Mouse (Mus musculus) heart, embryonic 11.5 days (tissue): Measurements from ENCODE around the gene Gpd2. TPM values are rescaled to one million over a fixed set of nuclear protein-coding genes. Genes with fewer than 3 reads are reported as not detected.
A peak's percentile ranks its signal among the peaks of the same experiment; 100 is the strongest.

Source experiments
- ATAC-seq: fragments of 200-750 bp; cut with Nextera tagmentation; replicated peaks from 2 replicates; pipeline ENCODE4 v1.8.0; 2017; ENCODE audit warnings: moderate library complexity; ENCODE audit not compliant: insufficient number of reproducible peaks, low FRiP score, low TSS enrichment
- H3K27ac ChIP-seq: fragments of 300-500 bp; sonication (generic); 2 replicates; pipeline ENCODE4 v1.5.1; 2014; ENCODE audit warnings: mild to moderate bottlenecking, low read depth, low read length
- H3K27me3 ChIP-seq: fragments of 300-500 bp; sonication (generic); 2 replicates; pipeline ENCODE4 v1.6.1; 2014; ENCODE audit warnings: mild to moderate bottlenecking, low read length, mixed read lengths; ENCODE audit not compliant: control insufficient read depth, insufficient read depth
- H3K36me3 ChIP-seq: fragments of 300-500 bp; sonication (generic); 2 replicates; pipeline ENCODE4 v1.6.1; 2014; ENCODE audit warnings: mild to moderate bottlenecking, low read length, moderate library complexity, mixed read lengths; ENCODE audit not compliant: control insufficient read depth, insufficient read depth
- H3K4me1 ChIP-seq: fragments of 300-500 bp; sonication (generic); 2 replicates; pipeline ENCODE4 v1.6.1; 2014; ENCODE audit warnings: low read length; ENCODE audit not compliant: control insufficient read depth, insufficient read depth
- H3K4me2 ChIP-seq: fragments of 300-500 bp; sonication (generic); 2 replicates; pipeline ENCODE4 v1.6.1; 2014; ENCODE audit warnings: mild to moderate bottlenecking, moderate library complexity
- H3K4me3 ChIP-seq: fragments of 300-500 bp; sonication (generic); 2 replicates; pipeline ENCODE4 v1.5.1; 2014; ENCODE audit warnings: low read depth, low read length
- H3K9ac ChIP-seq: fragments of 300-500 bp; sonication (generic); 2 replicates; pipeline ENCODE4 v1.6.1; 2014; ENCODE audit warnings: mild to moderate bottlenecking, low read depth, low read length, moderate library complexity
- H3K9me3 ChIP-seq: fragments of 300-500 bp; sonication (generic); replicated peaks from 2 replicates; pipeline ENCODE4 v1.6.1; 2016; ENCODE audit warnings: low read length; ENCODE audit not compliant: control insufficient read depth
- WGBS: fragments of 180-500 bp; shearing (Covaris S2); extraction: QIAGEN DNeasy Blood & Tissue Kit; methylation state at CpG from one replicate; pipeline ENCODE4 v1.1.7; 2014; ENCODE audit not compliant: insufficient replicate concordance; 5-methylcytosine and 5-hydroxymethylcytosine counted together
- polyA plus RNA-seq: library from polyadenylated mRNA; unstranded; fragments of >200 nt; fragmentation: Nextera tagmentation; extraction: Ambion mirVana; gene quantifications from 2 replicates; pipeline ENCODE4 v1.2.1, GENCODE M21; 2014

The Gpd2 gene
- polyA plus RNA-seq, 1 experiment from 2014 or later = 17.3 TPM

DNA sequence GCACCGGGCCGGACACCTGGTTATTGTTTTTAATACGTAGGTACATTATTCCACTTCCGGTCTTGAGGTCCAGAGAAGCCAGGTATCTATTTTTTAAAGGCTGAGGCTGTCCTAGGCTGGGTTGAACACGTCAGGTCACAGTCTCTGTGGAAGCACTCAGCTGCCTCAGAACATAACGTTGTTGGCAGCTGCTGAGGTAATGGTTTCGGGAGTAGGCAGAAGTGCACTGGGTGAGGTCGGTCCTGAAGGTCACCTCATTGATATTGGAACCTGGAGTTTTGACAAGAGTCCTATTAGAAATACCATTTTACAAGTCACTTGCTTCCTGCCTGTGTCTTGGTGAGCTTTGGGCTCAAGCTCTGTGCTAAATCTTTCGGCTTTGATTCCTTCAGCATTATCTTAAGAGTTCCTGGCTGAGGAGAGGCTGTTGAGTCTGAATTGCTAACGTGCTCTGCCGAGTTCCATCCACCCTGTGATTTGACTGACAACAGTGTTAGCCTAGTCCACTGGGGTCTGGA, 17.8 kb downstream of the Gpd2 start:
- WGBS = 55% methylated on average over 11 of the region's 11 CpGs
- Histone ChIP-seq H3K27ac (peak overlapping the region; percentile 54), H3K4me3 (no peak overlapping the region), H3K9me3 (no peaks in the 10 kb centered on the region), H3K9ac (0 out of 2 replicates have a peak overlapping the region, but pooled peaks have one; percentile 43), H3K4me2 (peak overlapping the region; percentile 14; the same call in 1 of the 2 replicates), H3K27me3 (no peaks in the 10 kb centered on the region), H3K36me3 (no peaks in the 10 kb centered on the region), H3K4me1 (peaks cover 17% of the 10 kb centered on the region)
- no peak for ATAC-seq

DNA sequence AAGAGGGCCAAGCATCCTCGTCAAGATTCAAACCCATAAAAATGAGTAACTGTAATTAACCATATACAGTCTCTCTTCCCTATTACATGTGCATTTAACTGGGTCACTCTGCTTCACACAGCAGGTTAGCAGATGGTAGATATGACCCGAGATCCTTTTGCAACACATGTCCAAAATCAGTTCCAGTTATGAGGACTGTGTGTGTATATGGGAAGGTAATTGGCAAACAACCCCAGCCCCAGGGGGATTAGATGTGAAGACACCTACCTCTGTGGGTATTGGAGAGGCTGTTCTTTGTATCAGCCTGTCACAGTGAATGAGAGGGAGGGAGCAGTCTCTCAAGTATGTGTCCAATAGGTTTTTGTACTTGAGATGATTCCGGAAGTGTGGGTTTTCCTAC, 18.4 kb downstream of the Gpd2 start:
- Histone ChIP-seq H3K36me3 (no peaks in the 10 kb centered on the region), H3K27ac (peak overlapping the region; percentile 54), H3K9me3 (no peaks in the 10 kb centered on the region), H3K4me2 (peak overlapping the region; percentile 14; the same call in 1 of the 2 replicates), H3K9ac (no peak overlapping the region), H3K4me3 (no peak overlapping the region), H3K27me3 (no peaks in the 10 kb centered on the region), H3K4me1 (peaks cover 17% of the 10 kb centered on the region)
- ATAC-seq = no peak
- 62% methylated on average over 3 of the region's 3 CpGs for WGBS

DNA sequence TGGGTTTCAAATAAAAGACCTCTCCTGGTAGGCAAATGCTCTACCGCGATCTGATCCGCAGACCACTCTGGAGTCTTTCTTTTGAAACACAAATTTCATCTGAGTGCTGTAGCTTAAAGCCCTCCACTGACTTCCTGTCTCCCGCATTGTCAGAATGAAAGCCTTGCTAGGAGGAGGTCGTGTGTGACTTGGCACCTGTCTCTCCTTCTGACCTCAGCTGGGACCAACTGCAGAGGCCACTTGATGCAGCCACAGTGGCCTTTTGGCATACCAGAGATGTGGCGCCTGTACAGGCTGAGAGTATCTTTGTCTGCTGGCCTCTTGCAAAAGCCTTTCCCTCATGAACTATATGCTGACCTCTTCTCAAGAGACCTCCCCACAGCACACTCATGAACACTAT, 19.0 kb downstream of the Gpd2 start:
- no peak for ATAC-seq
- H3K4me1 ChIP-seq = peaks cover 17% of the 10 kb centered on the region
- H3K36me3 ChIP-seq = no peaks in the 10 kb centered on the region
- H3K27ac ChIP-seq = no peak overlapping the region
- H3K27me3 ChIP-seq = no peaks in the 10 kb centered on the region
- H3K4me3 ChIP-seq = no peak overlapping the region
- 33% methylated on average over 6 of the region's 6 CpGs for WGBS
- no peak overlapping the region for H3K9ac ChIP-seq
- no peaks in the 10 kb centered on the region for H3K9me3 ChIP-seq
- no peak overlapping the region for H3K4me2 ChIP-seq

DNA sequence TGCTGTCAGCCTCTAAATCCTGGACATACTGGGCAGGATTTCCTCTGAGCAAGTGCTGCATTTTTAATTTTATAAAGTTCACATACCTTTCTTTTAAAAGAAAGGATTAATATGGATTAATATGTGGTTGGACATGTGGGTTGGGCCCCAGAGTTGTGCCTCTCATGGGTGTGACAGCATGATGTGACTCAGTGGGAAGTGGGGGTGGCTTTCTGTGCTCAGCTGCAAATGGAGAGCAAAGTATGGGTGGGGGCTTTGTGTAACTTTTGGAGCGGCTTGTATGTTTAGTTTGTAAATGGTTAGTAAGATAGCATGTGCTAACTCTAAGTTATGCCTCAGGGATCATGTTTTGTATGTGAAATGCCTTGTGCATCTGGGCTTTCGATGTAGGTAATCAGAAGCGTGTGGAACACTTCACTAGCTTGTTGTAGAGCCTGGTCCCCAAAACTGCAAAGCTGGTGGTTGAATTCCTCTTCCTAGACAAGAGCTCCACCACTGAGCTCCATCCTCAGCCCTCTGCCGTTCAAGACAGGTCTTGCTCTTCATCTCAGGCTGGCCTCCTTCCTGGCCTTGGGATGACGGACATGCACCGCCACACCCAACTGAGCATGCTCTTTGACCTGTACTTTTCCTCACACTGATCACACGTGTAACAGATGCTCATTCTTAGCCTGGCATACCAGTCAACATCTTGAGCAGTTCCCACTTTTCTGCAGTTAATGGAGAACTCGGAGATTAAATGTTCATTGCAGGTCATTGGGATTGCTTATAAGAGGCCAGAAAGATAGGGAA, 24.0 kb downstream of the Gpd2 start:
- no peak for ATAC-seq
- Histone ChIP-seq H3K9me3 (no peaks in the 10 kb centered on the region), H3K4me2 (no peak overlapping the region), H3K9ac (no peak overlapping the region), H3K27me3 (no peaks in the 10 kb centered on the region), H3K4me1 (peaks cover 4% of the 10 kb centered on the region; the same call in 1 of the 2 replicates), H3K36me3 (no peaks in the 10 kb centered on the region), H3K27ac (no peak overlapping the region), H3K4me3 (no peak overlapping the region)
- WGBS = 88% methylated on average over 8 of the region's 8 CpGs

DNA sequence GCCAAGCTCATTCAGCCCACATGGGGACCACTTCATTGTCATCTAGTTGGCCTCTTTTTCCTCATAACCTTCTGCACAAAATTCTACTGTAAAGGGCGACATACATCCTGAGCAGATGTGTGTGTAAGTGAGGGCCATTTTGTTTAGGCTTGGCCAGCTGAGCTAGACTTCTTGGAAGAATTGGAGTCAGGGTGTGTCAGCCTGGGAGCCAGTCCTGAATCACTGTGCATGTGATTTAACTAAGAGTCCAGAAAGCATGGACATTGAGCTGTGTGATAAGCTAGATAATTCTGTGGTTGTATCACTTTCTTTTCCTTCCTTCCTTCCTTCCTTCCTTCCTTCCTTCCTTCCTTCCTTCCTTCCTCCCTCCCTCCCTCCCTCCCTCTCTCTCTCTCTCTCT, 26.0 kb downstream of the Gpd2 start:
- H3K27ac ChIP-seq = no peak overlapping the region
- H3K36me3 ChIP-seq = no peaks in the 10 kb centered on the region
- H3K4me2 ChIP-seq = no peak overlapping the region
- H3K27me3 ChIP-seq = no peaks in the 10 kb centered on the region
- H3K9ac ChIP-seq = no peak overlapping the region
- no peaks in the 10 kb centered on the region for H3K9me3 ChIP-seq
- 87% methylated on average over 1 of the region's 1 CpGs for WGBS
- no peak for ATAC-seq
- no peaks in the 10 kb centered on the region; the same call in 1 of the 2 replicates for H3K4me1 ChIP-seq
- no peak overlapping the region for H3K4me3 ChIP-seq

DNA sequence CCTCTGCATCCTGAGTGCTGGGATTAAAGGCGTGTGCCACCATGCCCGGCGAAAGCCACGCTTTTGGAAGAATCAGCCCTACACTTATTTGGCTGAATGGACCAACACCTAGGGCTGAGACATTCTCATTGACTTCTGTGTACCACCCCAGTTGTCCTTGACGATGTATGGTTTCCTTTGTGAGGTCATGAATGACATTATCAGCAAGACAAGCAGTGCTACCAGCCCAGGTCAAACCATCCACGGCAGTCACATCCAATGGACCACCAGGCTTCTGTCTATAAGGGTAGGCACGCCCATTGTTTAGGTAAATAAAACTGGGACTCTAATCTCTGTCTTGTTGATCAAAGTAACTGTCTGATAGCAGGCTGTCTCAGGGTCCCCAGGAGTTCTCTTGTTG, 27.5 kb downstream of the Gpd2 start:
- no peak overlapping the region for H3K27ac ChIP-seq
- no peak overlapping the region for H3K9ac ChIP-seq
- no peaks in the 10 kb centered on the region for H3K36me3 ChIP-seq
- ATAC-seq = no peak
- H3K9me3 ChIP-seq = no peaks in the 10 kb centered on the region
- WGBS = 82% methylated on average over 7 of the region's 7 CpGs
- H3K4me2 ChIP-seq = no peak overlapping the region
- H3K4me1 ChIP-seq = no peaks in the 10 kb centered on the region; the same call in 1 of the 2 replicates
- H3K4me3 ChIP-seq = no peak overlapping the region
- no peaks in the 10 kb centered on the region for H3K27me3 ChIP-seq

DNA sequence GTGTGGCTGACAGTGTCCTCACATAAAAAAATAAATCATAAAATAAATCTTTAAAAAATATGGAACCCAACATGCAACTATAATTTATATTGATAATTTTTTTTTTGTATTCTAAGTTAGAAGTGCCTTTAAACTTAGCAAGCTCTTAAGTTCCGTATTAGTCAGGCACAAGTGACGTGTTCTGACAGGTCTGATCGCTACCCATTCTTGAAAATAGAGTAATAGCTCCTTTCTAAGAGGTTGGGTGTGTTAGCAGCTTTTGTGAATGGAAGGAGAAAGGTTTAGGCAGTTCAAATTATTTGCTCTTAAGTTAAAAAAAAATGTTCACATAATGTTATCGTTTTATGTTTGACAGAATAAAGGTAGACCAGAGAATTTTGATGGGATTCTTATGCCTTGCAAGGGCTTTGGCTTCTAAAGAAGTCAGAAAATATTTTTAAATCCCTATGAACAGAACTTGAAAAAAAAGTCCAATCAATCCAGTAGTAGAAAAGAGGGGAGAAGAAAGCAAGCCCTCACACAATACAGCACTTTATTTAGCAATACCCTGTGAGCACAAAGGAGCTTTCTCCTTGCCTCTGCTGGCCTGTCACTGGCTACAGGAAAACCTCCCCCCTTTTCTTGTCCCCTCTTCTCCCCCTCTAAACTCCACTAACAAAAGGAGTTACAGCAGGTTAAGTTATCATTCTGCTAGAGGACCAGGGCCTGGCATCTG, 29.4 kb downstream of the Gpd2 start:
- WGBS = 88% methylated on average over 4 of the region's 4 CpGs
- Histone ChIP-seq H3K27me3 (no peaks in the 10 kb centered on the region), H3K36me3 (no peaks in the 10 kb centered on the region), H3K9me3 (no peaks in the 10 kb centered on the region), H3K9ac (no peak overlapping the region), H3K4me1 (no peaks in the 10 kb centered on the region; the same call in 1 of the 2 replicates), H3K27ac (no peak overlapping the region), H3K4me2 (no peak overlapping the region), H3K4me3 (no peak overlapping the region)
- no peak for ATAC-seq

DNA sequence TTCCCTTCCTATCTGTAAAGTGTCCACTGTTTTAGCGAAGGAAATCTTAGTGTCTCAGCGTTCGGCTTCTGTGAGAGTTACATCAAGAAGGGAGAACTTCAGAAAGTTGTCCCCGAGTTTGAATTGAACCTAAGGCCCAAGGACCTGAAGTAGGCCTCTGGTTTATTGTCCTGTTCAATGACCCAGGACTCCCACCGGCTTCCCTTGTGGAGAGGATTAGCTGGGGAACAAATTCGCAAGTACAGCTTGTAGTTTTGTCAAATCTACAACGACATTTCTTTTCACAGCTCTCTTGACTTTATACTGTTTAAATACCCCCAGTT, 29.9 kb downstream of the Gpd2 start:
- Histone ChIP-seq H3K36me3 (no peaks in the 10 kb centered on the region), H3K9ac (no peak overlapping the region), H3K4me3 (no peak overlapping the region), H3K4me1 (no peaks in the 10 kb centered on the region; the same call in 1 of the 2 replicates), H3K9me3 (no peaks in the 10 kb centered on the region), H3K27me3 (no peaks in the 10 kb centered on the region), H3K4me2 (no peak overlapping the region), H3K27ac (no peak overlapping the region)
- WGBS = 41% methylated on average over 7 of the region's 7 CpGs
- no peak for ATAC-seq
